Mouse (Mus musculus) heart, postnatal 36 days (tissue): Measurements from ENCODE around the gene Gm10985. TPM values are rescaled to one million over a fixed set of nuclear protein-coding genes. Genes with fewer than 3 reads are reported as not detected.

Experiments
- total RNA-seq, 2 experiments: library from RNA; stranded (reverse); gene quantifications; 2 replicates each; pipeline ENCODE4 v1.2.3; 2021

Gm10985 gene
- total RNA-seq, 2 experiments from 2014 or later, result not detected

Other genes with a start within 250 kb of the Gm10985 start
- 10 to 100 TPM in 1 of 2 experiments, 1 to 10 TPM in 1; 6.2 to 10.1 TPM for gene Frem2, start 187.7 kb upstream of the Gm10985 start, total RNA-seq
- 10 to 100 TPM; 47.1 to 48.8 TPM for gene Ufm1, start 18.7 kb downstream of the Gm10985 start, total RNA-seq